Mouse (Mus musculus): ENCODE measurements at regions not wholly inside any gene's neighbourhood (a gene's known extent, or its start where the extent isn't known, plus 50 kb on each side); places are given as distances from the start of the nearest gene placed in this dataset.

DNA sequence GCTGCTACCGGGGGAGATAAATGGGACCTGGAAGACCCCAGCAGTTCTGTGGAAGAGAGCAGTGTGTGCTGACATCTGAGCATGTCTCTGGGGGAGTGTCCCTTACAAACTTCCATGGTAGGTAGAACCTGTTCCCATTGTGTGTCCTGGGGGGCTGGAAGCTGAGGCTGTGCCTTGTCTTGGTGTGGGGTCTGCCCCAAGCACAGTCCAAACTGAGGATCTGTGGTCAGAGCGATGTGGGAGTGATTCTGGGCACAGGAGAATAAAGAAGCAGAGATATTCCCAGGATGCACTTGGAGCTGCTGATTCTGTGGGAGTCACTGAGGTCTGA, 118.5 kb upstream of the Sulf2 start:
- no peaks in the 10 kb centered on the region for H3K36me3 ChIP-seq (ENCODE audit: control insufficient read depth, insufficient read depth, low read length)
- no peaks in the 10 kb centered on the region for H3K4me1 ChIP-seq (ENCODE audit: control insufficient read depth, insufficient read depth, low read length)
- no peak overlapping the region for H3K4me3 ChIP-seq (ENCODE audit: control insufficient read depth, low read depth, low read length)
- TF ChIP-seq CTCF (IDR thresholded peaks at IDR 0.05; ENCODE audit: control insufficient read depth, insufficient read depth, insufficient replicate concordance, low read depth, low read length) = no peak
- no peak for TF ChIP-seq POLR2A (IDR thresholded peaks at IDR 0.05; ENCODE audit: control insufficient read depth, low read depth, low read length)
- H3K27ac ChIP-seq (ENCODE audit: control insufficient read depth, insufficient read depth, low read depth, low read length) = no peak overlapping the region
- H3K27me3 ChIP-seq (ENCODE audit: control insufficient read depth, insufficient read depth, low read length) = no peaks in the 10 kb centered on the region

GRCm38 (mm10) chr2:166273312-166274015, 118.0 kb upstream of the Sulf2 start:
- H3K36me3 ChIP-seq (ENCODE audit: control insufficient read depth, insufficient read depth, low read length) = no peaks in the 10 kb centered on the region
- no peak overlapping the region for H3K4me3 ChIP-seq (ENCODE audit: control insufficient read depth, low read depth, low read length)
- H3K27me3 ChIP-seq (ENCODE audit: control insufficient read depth, insufficient read depth, low read length) = no peaks in the 10 kb centered on the region
- TF ChIP-seq POLR2A (IDR thresholded peaks at IDR 0.05; ENCODE audit: control insufficient read depth, low read depth, low read length) = no peak
- no peak for TF ChIP-seq CTCF (IDR thresholded peaks at IDR 0.05; ENCODE audit: control insufficient read depth, insufficient read depth, insufficient replicate concordance, low read depth, low read length)
- no peak overlapping the region for H3K27ac ChIP-seq (ENCODE audit: control insufficient read depth, insufficient read depth, low read depth, low read length)
- no peaks in the 10 kb centered on the region for H3K4me1 ChIP-seq (ENCODE audit: control insufficient read depth, insufficient read depth, low read length)

GRCm38 (mm10) chr2:166272841-166273240, 117.4 kb upstream of the Sulf2 start:
- no peaks in the 10 kb centered on the region for H3K36me3 ChIP-seq (ENCODE audit: control insufficient read depth, insufficient read depth, low read length)
- no peak overlapping the region for H3K27ac ChIP-seq (ENCODE audit: control insufficient read depth, insufficient read depth, low read depth, low read length)
- H3K4me1 ChIP-seq (ENCODE audit: control insufficient read depth, insufficient read depth, low read length) = no peaks in the 10 kb centered on the region
- TF ChIP-seq CTCF (IDR thresholded peaks at IDR 0.05; ENCODE audit: control insufficient read depth, insufficient read depth, insufficient replicate concordance, low read depth, low read length) (no peak), POLR2A (IDR thresholded peaks at IDR 0.05; ENCODE audit: control insufficient read depth, low read depth, low read length) (no peak)
- H3K27me3 ChIP-seq (ENCODE audit: control insufficient read depth, insufficient read depth, low read length) = no peaks in the 10 kb centered on the region
- no peak overlapping the region for H3K4me3 ChIP-seq (ENCODE audit: control insufficient read depth, low read depth, low read length)

GRCm38 (mm10) chr2:166272190-166272543, 116.7 kb upstream of the Sulf2 start:
- Histone ChIP-seq H3K36me3 (ENCODE audit: control insufficient read depth, insufficient read depth, low read length) (no peaks in the 10 kb centered on the region), H3K4me1 (ENCODE audit: control insufficient read depth, insufficient read depth, low read length) (no peaks in the 10 kb centered on the region), H3K27me3 (ENCODE audit: control insufficient read depth, insufficient read depth, low read length) (no peaks in the 10 kb centered on the region), H3K27ac (ENCODE audit: control insufficient read depth, insufficient read depth, low read depth, low read length) (no peak overlapping the region), H3K4me3 (ENCODE audit: control insufficient read depth, low read depth, low read length) (no peak overlapping the region)
- TF ChIP-seq CTCF (IDR thresholded peaks at IDR 0.05; ENCODE audit: control insufficient read depth, insufficient read depth, insufficient replicate concordance, low read depth, low read length) (no peak), POLR2A (IDR thresholded peaks at IDR 0.05; ENCODE audit: control insufficient read depth, low read depth, low read length) (no peak)

GRCm38 (mm10) chr2:166271373-166272189, 116.1 kb upstream of the Sulf2 start:
- no peaks in the 10 kb centered on the region for H3K4me1 ChIP-seq (ENCODE audit: control insufficient read depth, insufficient read depth, low read length)
- TF ChIP-seq CTCF (IDR thresholded peaks at IDR 0.05; ENCODE audit: control insufficient read depth, insufficient read depth, insufficient replicate concordance, low read depth, low read length) (no peak), POLR2A (IDR thresholded peaks at IDR 0.05; ENCODE audit: control insufficient read depth, low read depth, low read length) (no peak)
- H3K36me3 ChIP-seq (ENCODE audit: control insufficient read depth, insufficient read depth, low read length) = no peaks in the 10 kb centered on the region
- no peaks in the 10 kb centered on the region for H3K27me3 ChIP-seq (ENCODE audit: control insufficient read depth, insufficient read depth, low read length)
- H3K27ac ChIP-seq (ENCODE audit: control insufficient read depth, insufficient read depth, low read depth, low read length) = no peak overlapping the region
- no peak overlapping the region for H3K4me3 ChIP-seq (ENCODE audit: control insufficient read depth, low read depth, low read length)

DNA sequence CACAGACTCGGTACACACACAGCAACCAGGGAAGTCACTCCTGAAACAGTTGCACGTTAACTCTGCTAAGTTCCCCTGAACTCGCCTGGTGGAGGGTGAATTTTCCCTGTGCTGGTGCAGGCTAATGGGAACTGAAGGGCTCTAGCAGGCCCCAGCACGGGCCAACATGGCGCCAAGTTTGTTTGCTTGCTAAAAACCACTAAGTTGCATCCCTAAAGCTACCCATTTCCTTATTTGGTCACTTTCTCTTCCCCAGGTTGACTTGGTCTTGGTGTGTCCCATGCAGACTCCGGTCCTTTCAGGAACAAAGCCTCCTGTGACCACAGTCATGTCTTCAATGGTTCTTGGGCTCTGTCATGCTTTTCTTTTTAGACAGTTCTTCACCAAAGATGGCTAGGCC, 114.5 kb upstream of the Sulf2 start:
- no peaks in the 10 kb centered on the region for H3K36me3 ChIP-seq (ENCODE audit: control insufficient read depth, insufficient read depth, low read length)
- H3K27ac ChIP-seq (ENCODE audit: control insufficient read depth, insufficient read depth, low read depth, low read length) = no peak overlapping the region
- H3K4me3 ChIP-seq (ENCODE audit: control insufficient read depth, low read depth, low read length) = no peak overlapping the region
- TF ChIP-seq CTCF (IDR thresholded peaks at IDR 0.05; ENCODE audit: control insufficient read depth, insufficient read depth, insufficient replicate concordance, low read depth, low read length) (no peak), POLR2A (IDR thresholded peaks at IDR 0.05; ENCODE audit: control insufficient read depth, low read depth, low read length) (no peak)
- H3K27me3 ChIP-seq (ENCODE audit: control insufficient read depth, insufficient read depth, low read length) = no peaks in the 10 kb centered on the region
- H3K4me1 ChIP-seq (ENCODE audit: control insufficient read depth, insufficient read depth, low read length) = no peaks in the 10 kb centered on the region

- H3K36me3 ChIP-seq (ENCODE audit: control insufficient read depth, insufficient read depth, low read length) = no peaks in the 10 kb centered on the region
- H3K27ac ChIP-seq (ENCODE audit: control insufficient read depth, insufficient read depth, low read depth, low read length) = no peak overlapping the region
- no peaks in the 10 kb centered on the region for H3K27me3 ChIP-seq (ENCODE audit: control insufficient read depth, insufficient read depth, low read length)
- no peaks in the 10 kb centered on the region for H3K4me1 ChIP-seq (ENCODE audit: control insufficient read depth, insufficient read depth, low read length)
- H3K4me3 ChIP-seq (ENCODE audit: control insufficient read depth, low read depth, low read length) = no peak overlapping the region
- TF ChIP-seq POLR2A (IDR thresholded peaks at IDR 0.05; ENCODE audit: control insufficient read depth, low read depth, low read length) (no peak), CTCF (IDR thresholded peaks at IDR 0.05; ENCODE audit: control insufficient read depth, insufficient read depth, insufficient replicate concordance, low read depth, low read length) (no peak)
Measured at GRCm38 (mm10) chr2:166266915-166267314, 111.5 kb upstream of the Sulf2 start.
